Mouse (Mus musculus) lung, adult 2 months (tissue): ENCODE data around the gene Arpp21.

Source experiments
- CTCF ChIP-seq: fragments of 200-500 bp; IDR thresholded peaks from 2 replicates; pipeline ENCODE4 v1.5.1; 2011; ENCODE audit warnings: mild to moderate bottlenecking, low read length, control low read depth; ENCODE audit not compliant: insufficient read depth
- POLR2A ChIP-seq: fragments of 200-500 bp; IDR thresholded peaks from 2 replicates; pipeline ENCODE4 v1.6.1; 2011; ENCODE audit warnings: low read depth, mild to moderate bottlenecking, control low read depth, low read length, borderline replicate concordance; ENCODE audit errors: extremely low read depth

DNA sequence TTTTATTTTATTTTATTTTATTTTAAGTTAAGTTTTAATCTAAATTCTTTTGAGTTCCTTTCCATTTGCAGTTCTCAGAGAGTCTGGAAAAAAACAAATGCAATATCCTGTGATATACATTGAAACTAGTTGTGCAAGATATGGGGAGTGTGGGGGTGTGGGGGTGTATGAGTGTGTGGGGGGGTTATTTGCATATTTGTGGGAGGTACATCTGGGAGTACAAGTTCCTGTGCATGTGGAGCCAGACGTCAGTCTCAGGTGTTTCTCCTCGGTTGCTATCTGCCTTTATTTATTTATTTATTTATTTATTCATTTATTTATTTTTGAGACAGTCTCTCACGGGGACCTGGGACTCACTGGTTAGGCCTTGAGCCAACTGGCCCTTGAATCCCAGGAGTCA is 53.0 kb downstream of the Arpp21 start:
- no peak for TF ChIP-seq CTCF
- no peak for TF ChIP-seq POLR2A
